Mouse (Mus musculus) G1E (cell line): ENCODE results near the gene Bcl11b. TPM values are rescaled to one million over a fixed set of nuclear protein-coding genes. Genes with fewer than 3 reads are reported as not detected.
A peak's percentile ranks its signal among the peaks of the same experiment; 100 is the strongest.

Experiments used
- ATAC-seq: 2 replicates; pipeline ENCODE4 v1.8.0; 2016; ENCODE audit warnings: mild to moderate bottlenecking; ENCODE audit not compliant: insufficient number of reproducible peaks, poor library complexity, low FRiP score, severe bottlenecking; ENCODE audit errors: extremely low read depth
- DNase-seq: peaks from one replicate; pipeline ENCODE4 v3.0.0; 2012; ENCODE audit warnings: low spot score
- H3K27me3 ChIP-seq: 2 replicates; pipeline ENCODE4 v1.6.1; 2012; ENCODE audit warnings: mild to moderate bottlenecking, low read length, inconsistent platforms; ENCODE audit not compliant: insufficient read depth
- H3K36me3 ChIP-seq: replicated peaks from 2 replicates; pipeline ENCODE3; 2012; ENCODE audit warnings: mild to moderate bottlenecking, inconsistent platforms
- H3K4me1 ChIP-seq: 2 replicates; pipeline ENCODE4 v1.6.1; 2012; ENCODE audit warnings: low read depth, low read length, inconsistent platforms, mixed read lengths; ENCODE audit not compliant: insufficient read depth
- H3K4me3 ChIP-seq: 2 replicates; pipeline ENCODE4 v1.5.1; 2012; ENCODE audit warnings: low read depth, mild to moderate bottlenecking, inconsistent platforms, low read length, moderate library complexity, mixed read lengths
- H3K9me3 ChIP-seq: replicated peaks from 2 replicates; pipeline ENCODE4 v1.6.1; 2012; ENCODE audit warnings: inconsistent platforms
- CTCF ChIP-seq: IDR thresholded peaks from 2 replicates; pipeline ENCODE4 v1.5.1; 2012; ENCODE audit warnings: low read depth, low read length, inconsistent platforms, mixed read lengths
- GATA1 ChIP-seq: IDR thresholded peaks from 2 replicates; pipeline ENCODE4 v1.6.1; 2012; ENCODE audit warnings: borderline replicate concordance, low read length, inconsistent platforms, mixed read lengths
- GATA2 ChIP-seq: IDR thresholded peaks from 2 replicates; pipeline ENCODE4 v1.6.1; 2012; ENCODE audit warnings: low read depth, low read length, inconsistent platforms, borderline replicate concordance
- POLR2AphosphoS5 ChIP-seq: IDR thresholded peaks from 2 replicates; pipeline ENCODE4 v1.6.1; 2012; ENCODE audit warnings: low read depth, low read length, inconsistent platforms; ENCODE audit not compliant: insufficient replicate concordance
- TAL1 ChIP-seq: conservative IDR thresholded peaks from 2 replicates; pipeline ENCODE4 v1.6.1; 2012; ENCODE audit warnings: low read depth, low read length, inconsistent platforms, mixed read lengths
- polyA plus RNA-seq: library from polyadenylated mRNA; stranded (reverse); fragments of >175 nt; gene quantifications from 2 replicates; pipeline ENCODE4 v1.2.3, GENCODE M21; 2012
- total RNA-seq, 2 experiments: library from RNA; stranded (forward) in 1 of 2; stranded (reverse) in 1 of 2; fragments of 200-1000 nt in 1 of 2; fragments of >200 nt in 1 of 2; fragmentation: Nextera tagmentation in 1 of 2; gene quantifications; 2 replicates each; pipeline ENCODE4 v1.2.3; 2014 to 2017

Bcl11b gene
- total and polyA plus RNA-seq, 3 experiments: 0.05 TPM; not detected in 2

DNA sequence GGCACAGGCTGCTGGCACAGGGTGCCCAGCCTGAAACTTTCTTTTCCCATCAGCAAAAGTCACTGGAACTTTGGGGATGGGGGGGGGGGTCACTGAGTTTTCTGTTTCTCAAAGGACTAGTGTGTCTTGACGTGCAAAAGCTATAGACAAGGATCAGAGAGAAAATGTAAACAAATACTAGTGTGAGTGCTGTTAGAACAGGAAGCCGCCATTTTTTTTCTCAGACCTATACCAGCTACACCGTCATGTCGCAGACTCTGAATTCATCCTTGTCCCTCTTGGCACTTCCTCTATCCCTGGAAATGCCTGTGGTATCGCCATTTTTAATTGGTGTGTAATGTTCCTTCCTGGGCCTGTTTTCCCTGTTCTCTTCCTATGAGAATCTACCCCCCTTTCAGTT lies 66.4 kb downstream of the Bcl11b start:
- TF ChIP-seq GATA1 (no peak), POLR2AphosphoS5 (no peak), GATA2 (no peak), TAL1 (no peak), CTCF (no peak)
- DNase-seq: no peak
- Histone ChIP-seq H3K4me1 (no peaks in the 10 kb centered on the region), H3K36me3 (no peaks in the 10 kb centered on the region), H3K9me3 (peaks cover 90% of the 10 kb centered on the region), H3K4me3 (no peak overlapping the region), H3K27me3 (no peaks in the 10 kb centered on the region)
- no peak for ATAC-seq

DNA sequence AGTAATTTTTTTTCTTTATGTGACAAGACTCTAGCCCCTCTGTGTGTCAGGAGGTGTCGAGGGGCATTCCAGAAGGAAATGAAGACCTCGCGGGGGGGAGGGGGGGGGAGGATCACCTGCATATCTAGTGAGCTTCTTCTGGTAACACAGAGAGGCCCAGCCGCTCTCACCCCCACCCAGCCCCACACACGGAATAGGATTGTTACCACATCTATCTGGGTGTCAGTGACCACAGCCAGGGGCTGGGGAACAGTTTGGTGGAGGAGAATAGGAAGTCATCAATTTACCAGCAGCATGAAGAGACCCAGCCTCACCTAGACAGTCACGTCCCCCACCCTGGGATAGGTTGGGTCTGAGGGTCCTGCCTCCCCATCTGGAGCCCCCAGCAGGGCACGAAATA lies 67.0 kb downstream of the Bcl11b start:
- ATAC-seq (no peak), DNase-seq (no peak)
- Histone ChIP-seq H3K4me1 (no peaks in the 10 kb centered on the region), H3K36me3 (no peaks in the 10 kb centered on the region), H3K27me3 (no peaks in the 10 kb centered on the region), H3K9me3 (peaks cover 90% of the 10 kb centered on the region), H3K4me3 (no peak overlapping the region)
- TF ChIP-seq GATA1: no peak
- TF ChIP-seq TAL1: no peak
- no peak for TF ChIP-seq CTCF
- TF ChIP-seq POLR2AphosphoS5: no peak
- TF ChIP-seq GATA2: no peak

DNA sequence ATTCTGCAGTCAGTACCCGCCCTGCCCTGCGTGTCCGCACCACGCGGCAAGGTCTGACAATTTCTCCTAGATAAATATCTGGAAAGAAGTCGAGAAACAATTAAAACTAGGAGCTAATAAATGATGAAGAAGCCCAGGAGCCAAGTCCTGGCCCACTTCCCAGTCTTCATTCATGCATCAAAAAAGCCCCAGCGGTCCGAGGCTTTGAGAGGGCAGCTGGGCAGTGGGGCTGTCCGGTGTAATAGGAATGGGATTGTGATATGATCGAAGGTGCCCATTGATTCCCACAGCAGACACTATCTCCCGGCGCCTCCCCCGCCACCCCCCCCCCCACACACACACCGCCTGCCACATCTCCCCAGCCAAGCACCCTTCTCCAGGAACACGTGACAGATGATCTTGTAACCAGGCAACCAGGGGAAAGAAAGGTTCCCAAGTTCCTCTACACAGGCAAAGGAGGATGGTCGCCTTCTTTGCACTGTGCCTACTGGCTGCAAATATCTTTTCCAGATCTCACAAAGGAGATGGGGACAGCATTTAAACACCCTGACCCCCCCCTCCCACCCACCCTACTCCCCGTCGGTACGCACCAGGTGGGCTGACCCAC lies 68.5 kb downstream of the Bcl11b start:
- no peaks in the 10 kb centered on the region for H3K4me1 ChIP-seq
- H3K4me3 ChIP-seq: no peak overlapping the region
- no peak for TF ChIP-seq TAL1
- no peak for TF ChIP-seq POLR2AphosphoS5
- TF ChIP-seq GATA2: no peak
- H3K9me3 ChIP-seq: peaks cover 91% of the 10 kb centered on the region
- DNase-seq (no peak), ATAC-seq (no peak)
- H3K36me3 ChIP-seq: no peaks in the 10 kb centered on the region
- H3K27me3 ChIP-seq: no peaks in the 10 kb centered on the region

DNA sequence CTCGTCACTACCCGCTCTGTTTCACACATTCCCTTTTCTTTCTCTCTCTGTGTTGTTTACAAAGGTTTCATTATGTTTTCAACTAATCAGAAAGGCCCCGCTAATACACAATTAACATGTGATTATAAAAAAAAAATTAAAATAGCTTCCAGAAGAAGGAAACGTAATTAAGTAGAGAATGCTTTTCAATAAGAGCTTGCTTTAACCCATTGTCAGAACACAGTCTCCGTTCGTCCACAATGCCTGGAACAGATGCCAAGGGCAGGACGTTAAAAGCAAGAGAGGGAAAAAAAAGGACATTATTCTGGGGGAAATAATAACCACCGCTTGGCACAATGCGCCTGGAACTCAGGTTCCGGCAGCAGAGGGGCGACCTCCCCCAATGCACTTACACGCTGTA lies 71.3 kb downstream of the Bcl11b start:
- TF ChIP-seq TAL1: no peak
- no peak for TF ChIP-seq POLR2AphosphoS5
- no peak for TF ChIP-seq GATA2
- TF ChIP-seq GATA1: no peak
- TF ChIP-seq CTCF: no peak
- no peaks in the 10 kb centered on the region; the same call in 1 of the 2 replicates for H3K27me3 ChIP-seq
- DNase-seq (no peak), ATAC-seq (no peak)
- no peaks in the 10 kb centered on the region for H3K4me1 ChIP-seq
- no peak overlapping the region for H3K4me3 ChIP-seq
- H3K9me3 ChIP-seq: peaks cover 95% of the 10 kb centered on the region
- no peaks in the 10 kb centered on the region for H3K36me3 ChIP-seq

DNA sequence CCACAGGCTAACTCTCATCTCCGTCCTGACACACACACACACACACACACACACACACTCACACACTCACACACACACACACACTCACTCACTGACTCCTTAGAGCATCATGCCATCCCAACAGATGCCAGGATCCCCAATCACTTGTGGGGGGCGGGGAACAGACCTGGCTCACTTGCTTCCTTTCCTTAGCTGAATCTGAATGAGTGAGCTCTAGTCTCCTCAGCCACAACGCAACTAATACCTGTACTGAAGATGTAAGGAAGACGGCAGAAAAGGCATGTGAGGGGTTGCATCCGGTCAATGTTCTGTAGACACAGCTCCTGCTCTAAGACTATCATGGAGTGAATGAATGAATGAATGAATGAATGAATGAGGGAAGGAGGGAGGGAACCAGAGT lies 71.9 kb downstream of the Bcl11b start:
- H3K4me3 ChIP-seq: no peak overlapping the region
- ATAC-seq: no peak
- TF ChIP-seq GATA1 (no peak), TAL1 (no peak), POLR2AphosphoS5 (no peak)

DNA sequence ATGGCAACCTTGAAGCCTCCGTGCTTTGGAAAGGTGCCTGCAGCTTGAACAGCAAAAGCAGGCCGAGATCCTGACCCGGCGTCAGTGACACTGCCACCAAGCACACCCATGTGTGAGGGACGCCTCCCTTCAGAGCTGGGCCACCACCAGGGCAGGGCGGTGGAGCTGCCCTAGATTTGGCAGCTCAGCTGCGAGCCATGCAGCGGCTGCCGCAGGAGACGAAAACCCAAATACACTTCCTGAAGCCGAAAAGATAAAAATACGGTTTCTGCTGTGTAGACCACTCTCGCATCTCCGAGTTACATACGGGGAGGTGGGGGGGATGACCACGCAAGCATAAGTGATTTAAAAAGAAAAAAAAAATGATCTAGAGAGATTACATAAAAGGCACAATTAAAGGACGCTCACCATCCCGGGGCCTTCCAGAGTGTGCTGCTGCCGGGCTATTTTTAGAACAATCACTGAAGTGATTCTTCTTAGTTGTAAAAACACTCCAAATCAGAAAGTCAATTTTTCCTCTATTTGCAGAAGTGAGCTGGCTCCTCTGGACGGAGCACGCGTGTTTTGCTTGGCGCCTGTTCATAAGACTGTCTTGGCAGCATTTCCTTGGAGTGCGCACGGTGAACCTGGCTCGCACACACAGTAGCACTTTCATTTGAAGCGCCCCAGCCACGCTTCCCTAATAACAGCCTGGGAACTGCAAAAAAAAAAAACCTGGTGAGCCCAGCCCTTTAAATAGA lies 72.6 kb downstream of the Bcl11b start:
- no peaks in the 10 kb centered on the region for H3K4me1 ChIP-seq
- ATAC-seq (no peak), DNase-seq (no peak)
- H3K36me3 ChIP-seq: no peaks in the 10 kb centered on the region
- peak overlapping the region; percentile 27; the same call in 1 of the 2 replicates for H3K4me3 ChIP-seq
- TF ChIP-seq GATA1: no peak
- no peak for TF ChIP-seq POLR2AphosphoS5
- no peak for TF ChIP-seq TAL1
- TF ChIP-seq CTCF: no peak
- TF ChIP-seq GATA2: no peak
- no peaks in the 10 kb centered on the region; the same call in 1 of the 2 replicates for H3K27me3 ChIP-seq
- peaks cover 97% of the 10 kb centered on the region for H3K9me3 ChIP-seq

More for the DNA sequence above, 71.9 kb downstream of the Bcl11b start:
- DNase-seq: no peak
- Histone ChIP-seq H3K36me3 (no peaks in the 10 kb centered on the region), H3K4me1 (no peaks in the 10 kb centered on the region), H3K9me3 (peaks cover 96% of the 10 kb centered on the region), H3K27me3 (no peaks in the 10 kb centered on the region; the same call in 1 of the 2 replicates)
